Mouse (Mus musculus) thymus, adult 2 months (tissue): ENCODE data around the gene Slco6c1.

Experiments used
- CTCF ChIP-seq: fragments of 200-500 bp; IDR thresholded peaks from 2 replicates; pipeline ENCODE4 v1.5.1; 2012; ENCODE audit warnings: mild to moderate bottlenecking, control low read depth, low read length, moderate library complexity, borderline replicate concordance; ENCODE audit not compliant: control insufficient read depth, poor library complexity, insufficient read depth; ENCODE audit errors: extremely low read depth
- POLR2A ChIP-seq: fragments of 200-500 bp; IDR thresholded peaks from 2 replicates; pipeline ENCODE4 v1.6.1; 2012; ENCODE audit warnings: mild to moderate bottlenecking, low read length, control low read depth, moderate library complexity; ENCODE audit not compliant: control insufficient read depth, poor library complexity, insufficient read depth; ENCODE audit errors: extremely low read depth

GRCm38 (mm10) chr1:97038548-97038947 is 89.6 kb downstream of the Slco6c1 start:
- TF ChIP-seq CTCF = no peak
- TF ChIP-seq POLR2A = no peak
